Mouse (Mus musculus): ENCODE measurements around the gene Trim38.
A peak's percentile ranks its signal among the peaks of the same experiment; 100 is the strongest.
"Not testable (repeated sequence)": the region's sequence is repeated elsewhere in the genome, so short reads cannot be mapped to it uniquely, and the experiment has no call there.

Trim38 gene

DNA sequence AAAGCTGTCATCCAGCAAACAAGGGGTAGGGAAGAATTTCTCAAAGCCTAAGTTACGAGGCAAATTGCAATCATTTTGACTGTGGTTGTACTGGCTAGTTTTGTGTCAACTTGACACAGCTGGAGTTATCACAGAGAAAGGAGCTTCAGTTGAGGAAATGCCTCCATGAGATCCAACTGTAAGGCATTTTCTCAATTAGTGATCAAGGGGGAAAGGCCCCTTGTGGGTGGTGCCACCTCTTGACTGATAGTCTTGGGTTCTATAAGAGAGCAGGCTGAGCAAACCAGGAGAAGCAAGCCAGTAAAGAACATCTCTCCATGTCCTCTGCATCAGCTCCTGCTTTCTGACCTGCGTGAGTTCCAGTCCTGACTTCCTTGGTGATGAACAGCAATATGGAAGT is at the start of gene Trim38:
TSS of gene Trim38 (plus strand) at position 301 of the 400 bp plus-strand sequence.
- not testable (repeated sequence) for DNase-seq

DNA sequence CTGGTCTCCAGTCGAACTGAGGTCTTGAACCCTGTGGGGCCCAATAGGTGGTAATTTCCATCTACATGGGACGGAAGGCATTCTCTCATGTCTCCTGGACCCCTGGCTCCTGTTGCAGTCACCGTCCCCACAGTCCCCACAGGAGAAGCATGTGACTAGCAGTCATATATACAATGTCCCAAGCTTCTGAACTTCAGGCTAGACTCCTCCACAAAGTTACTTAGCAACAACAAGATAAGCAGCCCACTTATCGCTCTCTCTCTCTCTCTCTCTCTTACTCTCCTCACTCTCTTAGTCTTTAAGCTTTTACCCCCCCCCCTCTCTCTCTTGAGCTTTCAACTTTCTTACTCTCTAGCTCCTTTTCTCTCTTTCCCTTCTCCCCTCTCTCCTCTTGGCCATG is 45.5 kb upstream of the Trim38 start:
- DNase-seq, result no peak

DNA sequence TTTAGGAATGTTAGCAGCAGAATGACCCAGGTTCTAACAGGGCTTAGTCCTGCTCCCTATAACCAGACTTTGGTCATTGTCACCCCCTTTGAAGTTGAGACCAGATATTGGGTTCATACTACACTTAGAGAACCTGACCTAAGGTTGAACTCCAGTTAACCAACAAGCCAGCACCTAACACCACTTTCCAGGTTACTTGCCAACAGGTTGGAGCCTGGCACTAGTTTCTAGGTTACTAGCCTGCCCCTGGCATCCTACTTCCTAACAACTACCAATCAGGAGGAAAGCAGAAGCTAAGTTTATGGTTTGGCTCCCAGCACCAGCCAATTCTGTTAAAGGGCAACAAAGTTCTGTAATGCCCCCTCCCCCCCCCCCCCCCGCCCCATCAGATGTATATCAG is 44.5 kb upstream of the Trim38 start:
- no peak for DNase-seq

DNA sequence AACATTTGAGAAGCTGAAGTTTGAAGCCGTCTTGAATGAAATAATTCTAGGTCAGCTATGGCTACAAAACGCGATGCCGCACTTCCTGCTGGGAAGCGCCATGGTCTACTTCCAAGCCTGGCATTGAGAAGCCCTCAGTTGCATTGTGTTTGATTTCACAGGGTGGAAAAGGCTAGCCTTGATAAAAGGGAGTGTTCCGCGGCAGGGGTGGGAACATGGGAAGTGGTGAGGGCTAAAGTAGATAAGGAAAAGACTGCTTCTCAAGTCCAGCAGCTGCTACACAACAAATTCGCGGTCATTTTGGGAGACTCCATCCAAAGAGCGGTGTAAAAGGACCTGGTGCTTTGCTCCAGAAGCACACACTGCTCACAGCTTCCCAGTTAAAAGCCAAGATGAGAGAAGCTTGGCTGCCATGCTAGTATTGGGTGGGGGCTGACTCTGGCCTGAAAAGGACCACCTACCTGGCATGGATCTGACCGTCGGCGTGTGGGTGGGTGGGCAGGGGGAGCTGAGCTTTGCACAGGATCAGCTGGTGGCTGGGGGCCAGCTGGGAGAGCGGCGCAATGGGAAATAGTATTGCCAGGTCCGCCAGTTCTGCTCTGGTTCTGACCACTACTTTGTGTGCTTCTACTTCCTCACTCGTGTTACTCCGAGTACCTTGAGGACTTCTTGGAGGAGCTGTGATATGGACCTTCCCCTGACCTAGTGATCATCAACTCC is 41.1 kb upstream of the Trim38 start:
- no peak for DNase-seq

DNA sequence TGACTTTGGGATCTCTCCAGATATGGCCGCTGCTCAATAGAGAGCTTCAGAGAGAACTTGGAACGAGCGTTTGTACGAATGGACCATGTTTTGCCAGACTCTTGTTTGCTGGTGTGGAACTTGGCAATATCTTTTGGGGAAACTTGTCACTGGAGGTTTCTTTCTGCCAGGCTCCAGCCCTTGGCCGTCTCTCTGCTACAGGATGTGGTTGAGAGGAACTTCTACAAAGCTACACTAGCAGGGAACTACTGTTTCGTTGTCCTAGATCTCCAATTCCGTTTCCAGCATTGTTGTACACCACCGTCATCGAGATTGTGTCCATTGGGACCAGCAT is 40.6 kb upstream of the Trim38 start:
- no peak for DNase-seq

DNA sequence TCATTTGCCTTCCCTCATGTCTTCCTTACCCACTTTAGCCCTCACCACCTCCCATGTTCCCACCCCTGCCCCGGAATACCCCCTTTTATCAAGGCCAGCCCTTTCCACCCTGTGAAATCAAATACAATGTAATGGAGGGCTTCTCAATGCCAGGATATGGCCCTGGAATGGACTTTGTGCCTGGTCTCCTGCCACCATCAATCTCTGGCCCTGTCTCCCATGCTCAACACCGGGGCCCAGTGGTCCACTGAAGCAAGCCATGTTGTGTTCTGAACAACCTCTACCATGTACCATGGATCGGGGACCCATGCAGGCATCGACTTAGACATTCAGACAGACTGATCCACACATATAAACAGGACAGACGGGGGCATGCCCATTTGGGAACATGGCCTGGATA is 40.0 kb upstream of the Trim38 start:
- no peak for DNase-seq

DNA sequence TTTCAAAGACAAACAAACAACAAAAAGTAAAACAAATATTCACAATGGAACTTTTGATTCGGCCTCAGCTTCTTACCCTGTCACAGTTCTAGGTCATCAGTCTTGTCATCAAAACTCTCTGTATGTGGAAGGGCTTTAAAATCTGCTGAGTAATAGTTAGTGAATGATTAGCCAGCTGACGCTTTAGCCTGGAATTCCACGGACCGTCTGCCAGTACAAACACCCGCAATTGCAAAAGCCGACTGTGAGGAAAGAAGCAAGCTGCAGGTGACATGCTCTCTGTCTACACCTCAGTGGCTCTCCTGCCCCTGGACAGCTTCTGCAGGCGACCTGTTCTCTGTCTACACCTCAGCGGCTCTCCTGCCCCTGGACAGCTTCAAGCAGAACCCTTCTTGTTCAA is 39.2 kb upstream of the Trim38 start:
- DNase-seq, result no peak

DNA sequence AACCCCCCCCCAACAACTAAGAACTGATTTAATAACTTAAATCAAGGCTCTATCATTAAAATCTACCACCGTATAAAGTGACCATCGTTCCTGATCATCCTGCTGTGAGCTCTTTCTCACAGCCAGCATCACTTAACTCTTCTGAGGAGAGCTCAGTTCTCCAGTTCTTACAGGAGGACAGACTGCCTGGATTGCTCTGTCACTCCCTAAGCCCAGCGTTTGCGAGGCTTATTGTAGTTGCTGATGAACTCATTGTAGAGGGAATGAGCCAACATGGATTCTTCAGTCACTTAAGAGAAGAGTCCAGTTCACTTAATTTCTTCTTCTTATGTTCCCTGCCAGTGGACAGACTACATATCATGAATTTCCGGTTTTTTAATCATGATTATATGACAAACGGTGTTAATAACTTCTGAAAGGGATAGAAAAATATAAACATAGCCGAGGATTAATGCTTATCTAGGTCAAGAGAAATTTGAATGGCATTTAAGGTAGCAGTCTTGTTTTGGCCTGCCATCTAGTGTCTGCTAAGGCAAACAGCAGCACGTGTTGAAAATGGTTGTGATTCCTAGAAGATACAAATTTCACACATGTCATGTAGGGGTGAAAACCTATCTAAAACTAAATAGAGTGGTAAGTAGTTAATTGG is 37.4 kb upstream of the Trim38 start:
- peak; percentile 43 to 52 for DNase-seq

DNA sequence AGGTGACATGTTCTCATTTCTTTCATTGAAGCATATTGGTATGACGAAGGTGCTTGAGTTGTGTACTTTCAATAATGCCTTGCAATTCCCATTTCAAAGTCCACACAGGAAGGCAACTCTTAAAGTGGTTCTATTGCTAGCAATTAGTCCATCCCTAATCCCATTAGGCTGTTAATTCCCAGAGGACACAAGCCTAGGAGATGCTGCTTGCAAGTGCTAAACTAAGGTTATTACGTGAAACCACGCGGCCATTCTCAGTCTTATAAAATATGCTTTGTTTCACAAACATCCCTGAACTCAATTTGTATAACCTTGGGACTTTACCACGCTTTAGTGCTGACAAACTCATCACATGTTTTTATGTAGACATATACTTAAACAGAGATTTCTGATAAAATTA is 32.6 kb upstream of the Trim38 start:
- no peak for DNase-seq

DNA sequence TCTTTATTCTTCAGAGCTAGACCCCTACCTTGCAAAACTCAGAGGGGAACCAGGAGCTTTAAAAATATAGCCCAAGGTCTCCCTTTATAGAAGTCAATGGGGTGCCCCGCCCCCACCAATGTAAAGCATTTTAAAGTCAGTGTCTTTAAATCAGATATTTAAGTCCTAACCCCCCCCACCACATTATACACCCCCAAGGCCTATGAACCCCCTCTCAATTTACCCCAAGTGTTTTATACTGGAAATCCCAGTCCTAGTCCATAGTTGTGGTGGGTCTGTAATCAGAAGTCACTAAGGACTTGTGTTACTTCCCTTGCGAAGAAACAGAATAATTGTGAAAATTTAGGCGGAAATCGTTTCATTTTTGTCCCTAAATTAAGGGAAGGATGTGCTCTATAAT is 31.7 kb upstream of the Trim38 start:
- DNase-seq, result peak; percentile 61 to 62

DNA sequence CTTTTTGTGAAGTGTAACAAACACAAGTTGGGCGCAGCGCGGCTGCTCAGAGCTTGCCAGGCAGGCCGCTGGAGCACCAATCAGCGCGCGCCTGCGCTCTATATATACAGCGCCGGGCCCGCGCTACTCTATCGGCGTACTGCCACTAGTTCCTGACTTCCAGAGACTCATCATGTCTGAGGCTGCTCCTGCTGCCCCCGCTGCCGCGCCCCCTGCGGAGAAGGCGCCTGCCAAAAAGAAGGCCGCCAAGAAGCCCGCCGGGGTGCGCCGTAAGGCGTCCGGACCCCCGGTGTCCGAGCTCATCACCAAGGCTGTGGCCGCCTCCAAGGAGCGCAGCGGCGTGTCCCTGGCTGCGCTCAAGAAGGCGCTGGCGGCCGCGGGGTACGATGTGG is 31.0 kb upstream of the Trim38 start, which contains the start of gene Hist1h1c:
TSS of gene Hist1h1c (plus strand) at position 132 of the 392 bp plus-strand sequence.
- peak; percentile 95 to 96 for DNase-seq

DNA sequence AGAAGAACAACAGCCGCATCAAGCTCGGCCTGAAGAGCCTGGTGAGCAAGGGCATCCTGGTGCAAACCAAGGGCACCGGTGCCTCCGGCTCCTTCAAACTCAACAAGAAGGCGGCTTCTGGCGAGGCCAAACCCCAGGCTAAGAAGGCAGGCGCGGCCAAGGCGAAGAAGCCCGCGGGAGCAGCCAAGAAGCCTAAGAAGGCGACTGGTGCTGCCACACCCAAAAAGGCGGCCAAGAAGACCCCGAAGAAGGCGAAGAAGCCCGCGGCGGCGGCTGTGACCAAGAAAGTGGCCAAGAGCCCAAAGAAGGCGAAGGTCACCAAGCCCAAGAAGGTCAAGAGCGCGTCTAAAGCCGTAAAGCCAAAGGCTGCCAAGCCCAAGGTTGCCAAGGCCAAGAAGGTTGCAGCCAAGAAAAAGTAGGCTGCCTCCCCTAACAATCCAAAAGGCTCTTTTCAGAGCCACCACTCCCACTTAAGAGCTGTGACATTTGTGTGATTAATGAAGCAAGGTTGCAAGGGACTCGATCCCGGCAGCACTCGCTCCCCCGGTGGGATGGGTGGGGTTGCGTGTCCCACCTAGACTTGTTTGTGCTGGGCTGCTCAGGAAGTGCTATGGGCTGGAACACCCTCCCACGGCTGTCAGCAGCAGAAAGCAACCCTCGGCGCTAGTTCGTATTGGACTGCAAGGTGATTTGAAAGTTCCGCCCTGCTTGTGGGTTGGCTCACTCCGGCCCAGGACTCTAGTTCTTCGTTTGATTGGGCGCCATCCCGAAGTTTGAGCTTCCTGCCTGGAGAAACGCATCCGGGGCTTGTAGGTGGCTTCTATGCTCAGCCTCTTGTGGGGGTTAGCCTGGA is 30.4 kb upstream of the Trim38 start:
- DNase-seq, result peak; percentile 90 to 91

DNA sequence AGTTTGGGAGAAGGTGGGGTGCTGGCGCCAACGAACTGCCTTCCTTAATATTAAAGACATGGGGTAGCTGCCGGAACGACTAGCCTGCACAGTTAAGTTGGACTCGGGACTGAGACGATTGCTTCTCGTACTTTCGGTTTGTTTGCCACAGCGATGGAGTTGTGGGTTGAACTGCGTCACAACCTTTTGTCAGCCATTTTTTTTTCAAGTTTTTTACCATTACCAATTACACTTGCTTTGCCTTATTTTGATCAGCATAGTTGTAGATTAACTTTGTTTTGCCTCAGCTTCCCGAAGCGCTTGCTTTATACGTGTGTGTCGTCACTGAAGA is 29.8 kb upstream of the Trim38 start:
- no peak for DNase-seq

DNA sequence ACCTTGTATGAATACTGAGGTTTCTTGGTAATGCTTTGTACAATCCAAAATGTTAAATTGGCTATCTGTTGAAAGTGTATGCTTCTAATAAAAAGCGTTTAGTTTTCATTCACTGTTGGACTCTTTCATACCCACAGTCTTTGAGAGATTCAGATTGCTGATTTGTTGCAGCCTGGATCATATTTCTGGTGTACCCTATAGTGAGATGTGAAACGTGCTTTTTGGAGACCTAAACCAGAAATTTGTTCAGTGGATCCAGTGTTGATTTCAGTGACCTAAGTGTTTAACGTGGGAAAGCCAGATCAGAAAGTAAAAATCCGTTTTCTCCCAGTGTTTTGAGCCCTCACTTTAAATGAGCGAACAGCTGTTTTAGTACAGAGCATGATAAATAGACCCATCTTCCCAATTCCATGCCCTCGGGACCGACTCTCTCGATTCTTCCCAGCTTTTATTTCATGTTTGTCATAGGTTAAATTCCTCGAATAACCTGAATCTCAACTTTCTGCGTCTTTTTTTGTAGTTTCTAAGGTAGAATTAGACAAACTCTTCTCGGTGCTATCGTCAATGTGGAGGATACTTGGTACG is 29.4 kb upstream of the Trim38 start:
- no peak for DNase-seq

DNA sequence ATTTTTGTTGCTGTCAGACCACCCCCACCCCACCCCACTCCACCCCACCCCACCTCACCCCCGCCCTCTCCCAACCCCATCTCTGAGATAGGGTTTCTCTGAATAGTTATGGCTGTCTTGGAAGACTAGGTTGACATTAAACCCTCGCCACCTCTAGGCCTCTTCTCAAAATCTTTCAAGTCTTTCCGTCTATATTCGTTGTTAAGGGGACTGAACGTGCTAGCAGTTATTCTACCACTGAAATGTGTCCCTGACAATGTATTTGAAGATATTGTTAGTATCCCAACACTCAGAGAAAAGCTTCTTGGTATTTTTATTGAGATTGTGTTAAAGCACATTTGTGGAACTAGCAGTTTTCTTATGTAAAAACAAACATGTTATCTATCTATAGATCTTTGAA is 28.8 kb upstream of the Trim38 start:
- no peak for DNase-seq

DNA sequence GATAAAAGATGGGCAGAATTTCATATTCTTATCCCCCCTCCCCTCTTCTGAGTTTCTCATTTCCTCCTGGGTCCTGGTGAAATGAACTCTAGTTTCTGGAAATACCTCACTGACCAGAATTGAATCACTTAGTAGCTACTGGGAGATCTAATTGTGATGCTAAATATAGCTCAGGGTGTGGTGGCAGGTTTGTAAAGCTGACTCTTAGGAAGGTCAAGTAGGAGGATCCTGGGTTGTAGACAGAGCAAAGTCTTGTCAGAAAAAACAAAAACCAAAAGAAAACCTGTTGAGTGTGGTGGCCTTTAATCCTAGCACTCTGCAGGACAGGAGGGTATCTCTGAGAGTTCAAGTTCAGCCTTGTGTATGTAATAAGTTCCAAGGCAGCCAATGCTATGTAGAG is 27.7 kb upstream of the Trim38 start:
- DNase-seq, result no peak

DNA sequence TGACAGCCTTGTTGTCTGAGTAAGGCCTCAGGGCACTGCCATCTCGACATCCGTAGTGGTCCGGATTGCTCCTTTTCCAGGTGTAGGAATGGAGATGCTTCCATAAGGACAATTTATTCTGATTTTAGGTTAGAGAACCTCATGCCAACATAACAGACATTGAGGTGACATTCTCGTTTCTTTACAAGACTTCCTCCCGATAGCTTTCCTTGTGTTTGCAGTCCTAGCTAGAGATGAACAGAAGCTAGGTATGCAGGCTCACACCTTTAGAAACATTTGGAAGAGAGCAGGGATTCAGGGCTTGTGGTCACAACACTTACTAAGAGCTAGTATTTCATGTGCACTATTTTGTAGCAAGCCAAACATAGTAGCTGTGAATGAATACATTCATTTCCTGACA is 26.5 kb upstream of the Trim38 start:
- DNase-seq, result no peak

DNA sequence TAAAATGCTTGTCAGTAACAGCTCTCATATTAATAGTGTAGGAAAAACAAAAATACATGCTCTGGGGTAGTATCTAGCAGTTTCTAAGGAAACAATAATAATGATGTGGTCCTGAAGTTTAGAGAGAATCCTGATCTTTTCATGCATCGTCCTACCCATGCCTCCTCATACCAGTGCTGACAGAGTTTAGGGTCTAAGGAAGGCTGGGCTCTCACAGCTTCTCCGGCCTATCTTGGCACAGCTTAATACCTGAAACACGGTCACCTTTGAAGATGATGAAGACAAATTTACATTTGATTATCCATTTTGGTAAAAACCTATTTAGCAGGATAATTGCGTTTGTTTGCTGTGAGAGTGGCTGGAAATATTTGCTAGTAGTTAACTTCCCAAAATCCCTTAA is 25.8 kb upstream of the Trim38 start:
- DNase-seq, result no peak

DNA sequence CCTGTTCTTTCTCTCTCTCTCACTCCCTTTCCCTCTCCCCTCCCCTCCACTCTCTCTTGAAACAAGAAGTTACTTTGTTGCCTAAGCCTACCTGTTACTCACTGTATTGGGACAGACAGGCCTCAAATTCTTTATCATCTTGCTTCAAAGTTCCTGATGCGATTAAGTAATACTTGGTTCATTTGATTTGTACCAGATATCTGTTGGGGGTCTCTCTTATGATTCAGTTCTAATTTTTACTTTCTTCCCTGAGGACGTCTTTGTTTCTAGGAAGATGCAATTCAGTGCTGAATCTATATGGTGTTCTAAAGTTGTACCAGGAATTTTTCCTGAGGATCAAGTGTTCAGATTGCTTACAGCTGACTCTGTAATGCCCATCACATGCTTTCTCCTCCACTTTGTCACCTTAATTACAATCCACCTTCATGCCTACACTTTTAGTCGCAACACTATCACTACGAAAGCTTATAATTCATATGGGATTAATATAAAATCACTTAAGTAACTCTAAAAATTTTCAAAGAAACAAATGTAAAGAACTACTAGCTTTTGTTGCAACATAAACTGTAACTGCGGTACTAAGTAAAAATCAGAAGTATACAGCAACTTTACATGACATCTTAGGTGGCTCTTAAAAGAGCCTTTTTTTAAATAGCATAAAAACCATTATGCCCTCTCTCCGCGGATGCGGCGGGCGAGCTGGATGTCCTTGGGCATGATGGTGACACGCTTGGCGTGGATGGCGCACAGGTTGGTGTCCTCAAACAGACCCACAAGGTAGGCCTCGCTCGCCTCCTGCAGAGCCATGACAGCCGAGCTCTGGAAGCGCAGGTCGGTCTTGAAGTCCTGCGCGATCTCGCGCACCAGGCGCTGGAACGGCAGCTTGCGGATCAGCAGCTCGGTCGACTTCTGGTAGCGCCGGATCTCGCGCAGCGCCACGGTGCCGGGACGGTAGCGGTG is 25.0 kb upstream of the Trim38 start:
- peak in 1 of 2 experiments; percentile 16 for DNase-seq

DNA sequence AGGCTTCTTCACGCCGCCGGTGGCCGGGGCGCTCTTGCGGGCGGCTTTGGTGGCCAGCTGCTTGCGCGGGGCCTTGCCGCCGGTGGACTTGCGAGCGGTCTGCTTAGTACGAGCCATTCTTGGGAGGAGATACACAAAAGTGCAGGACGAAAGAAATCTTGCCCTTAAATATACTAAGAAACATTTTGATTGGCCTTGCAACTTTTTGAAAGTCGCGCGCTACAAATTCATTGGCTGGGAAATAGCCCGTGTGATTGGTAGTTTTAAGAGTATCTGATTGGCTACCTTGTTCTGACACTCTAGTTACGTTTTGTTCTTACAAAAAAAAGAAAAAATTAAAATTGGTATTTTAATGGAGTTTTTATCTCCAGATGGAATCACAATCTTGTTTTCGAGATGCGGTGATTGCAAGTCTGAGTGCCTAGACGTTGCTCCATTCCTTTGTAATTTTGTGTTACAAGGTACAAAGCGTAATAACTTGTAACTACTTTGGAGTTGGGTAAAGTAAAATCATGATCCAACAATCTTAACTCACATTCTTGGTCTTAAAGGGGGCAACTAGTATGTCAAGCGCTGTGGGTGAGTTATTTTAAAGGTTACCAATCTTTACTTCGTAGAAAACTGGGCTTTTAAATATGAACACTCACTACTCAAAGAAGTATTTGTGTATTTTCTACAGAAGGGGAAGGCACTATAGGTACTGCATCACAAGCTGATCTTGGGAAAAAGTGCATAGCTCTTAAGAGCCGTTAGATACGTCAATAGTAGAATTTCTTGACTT is 24.1 kb upstream of the Trim38 start, which contains the start of gene Hist1h3c:
TSS of gene Hist1h3c (minus strand) at position 222 of the 781 bp plus-strand sequence.
- peak; percentile 84 to 86 for DNase-seq

All from B cell, adult 2 months (primary cell).